Mouse (Mus musculus): ENCODE data around the gene Babam1.

GRCm38 (mm10) chr8:71402446-71402964 is 5.8 kb downstream of the Babam1 start:
- TF ChIP-seq POLR2A (IDR thresholded peaks at IDR 0.05; ENCODE audit: insufficient read depth, low read length) (no peak), EP300 (IDR thresholded peaks at IDR 0.05; ENCODE audit: insufficient read depth, low read depth, low read length) (no peak), CTCF (IDR thresholded peaks at IDR 0.05; ENCODE audit: low read depth, low read length) (no peak)
